Mouse (Mus musculus) T-cell, adult 2 months (primary cell): ENCODE data around the gene Cxcl10.

ENCODE experiments used
- DNase-seq: peaks from one replicate; pipeline ENCODE4 v3.0.0; 2022; ENCODE audit warnings: low spot score

Gene Cxcl10

DNA sequence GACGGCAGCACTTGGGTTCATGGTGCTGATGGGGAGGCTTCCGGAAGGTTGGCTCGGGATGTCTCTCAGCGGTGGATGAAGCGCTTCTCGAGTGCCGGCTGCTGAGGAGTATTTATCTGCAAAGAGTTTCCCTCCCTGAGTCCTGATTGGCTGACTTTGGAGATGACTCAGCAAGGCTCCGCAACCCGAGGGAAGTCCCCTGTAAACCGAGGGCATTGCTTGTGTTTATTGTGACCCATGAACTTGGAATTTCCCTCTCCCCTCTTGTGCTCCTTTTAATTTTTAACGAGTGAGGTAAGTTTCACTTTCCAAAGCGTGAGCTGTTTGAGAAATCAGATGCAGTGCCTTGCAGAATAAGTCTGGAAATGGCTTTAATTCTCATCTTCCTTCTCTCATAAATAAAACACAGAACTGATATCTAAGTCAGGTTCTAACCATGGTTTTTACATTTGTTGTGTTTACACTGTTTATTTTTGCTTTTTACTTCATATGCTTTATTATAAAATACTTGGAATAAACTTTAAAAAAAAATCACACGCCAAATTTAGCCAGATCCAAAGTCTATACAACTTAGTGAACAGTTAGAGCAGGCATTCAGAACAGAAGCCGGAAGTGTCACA, at the start of gene Cxcl10:
Cxcl10 (minus strand) TSS at position 96 of the 620 bp plus-strand sequence.
- peak; percentile 74 for DNase-seq

DNA sequence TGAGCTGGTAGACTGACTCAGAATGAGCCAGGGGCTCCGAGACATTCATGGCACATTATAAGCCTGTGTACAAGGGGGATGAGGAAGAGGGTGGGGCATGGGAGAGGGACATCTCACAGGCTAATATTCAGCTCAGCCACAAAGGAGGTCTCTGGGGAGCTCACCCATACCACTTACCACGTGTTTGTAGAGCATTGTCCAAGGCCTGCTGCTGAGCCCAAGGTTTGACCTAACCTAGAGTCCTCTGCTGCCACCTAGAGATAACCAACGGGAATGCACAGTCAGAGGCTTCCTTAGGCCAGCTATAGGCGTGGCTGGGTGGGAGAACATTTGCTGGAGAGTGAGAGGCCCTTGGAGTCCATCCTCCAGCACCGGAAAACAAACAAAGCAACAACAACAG, 49.5 kb upstream of the Cxcl10 start:
- DNase-seq: peak; percentile 48

DNA sequence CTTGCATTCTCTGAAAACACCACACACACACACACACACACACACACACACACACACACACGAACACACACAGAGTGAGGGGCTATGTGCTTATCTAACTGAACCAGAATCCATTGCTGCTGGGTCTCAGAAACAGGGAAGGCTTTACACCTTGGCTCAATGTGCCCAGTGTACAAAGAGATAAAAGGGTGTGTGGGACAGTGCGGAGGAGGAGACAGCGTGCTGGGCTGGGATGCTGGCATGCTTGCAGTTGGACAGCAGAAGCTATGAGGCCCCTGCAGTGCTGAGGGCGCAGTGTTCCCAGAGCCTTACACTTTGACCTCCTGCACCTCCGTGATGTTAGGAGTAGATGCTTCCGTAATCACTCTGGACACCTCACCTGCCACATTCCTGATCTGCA, 47.8 kb upstream of the Cxcl10 start:
- no peak for DNase-seq

DNA sequence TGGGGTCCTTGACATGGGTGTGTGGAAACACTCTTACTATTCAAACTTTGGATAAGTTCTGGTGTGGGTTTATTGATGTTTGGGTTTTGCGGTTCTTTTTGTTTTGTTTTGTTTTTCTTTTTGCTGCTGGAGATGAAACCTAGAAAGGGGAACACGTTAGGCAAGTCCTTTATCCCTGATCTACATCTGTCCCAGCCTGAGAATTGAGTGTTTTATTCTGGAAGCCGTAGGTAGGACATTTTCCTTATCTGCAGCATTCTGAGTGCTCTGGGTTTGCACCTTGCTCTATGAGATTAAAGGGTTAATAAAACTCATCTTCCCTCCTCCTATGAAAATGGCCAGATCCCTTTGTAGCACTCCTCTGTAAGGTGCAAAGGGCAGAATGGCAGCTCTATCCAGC, 47.1 kb upstream of the Cxcl10 start:
- DNase-seq: no peak

DNA sequence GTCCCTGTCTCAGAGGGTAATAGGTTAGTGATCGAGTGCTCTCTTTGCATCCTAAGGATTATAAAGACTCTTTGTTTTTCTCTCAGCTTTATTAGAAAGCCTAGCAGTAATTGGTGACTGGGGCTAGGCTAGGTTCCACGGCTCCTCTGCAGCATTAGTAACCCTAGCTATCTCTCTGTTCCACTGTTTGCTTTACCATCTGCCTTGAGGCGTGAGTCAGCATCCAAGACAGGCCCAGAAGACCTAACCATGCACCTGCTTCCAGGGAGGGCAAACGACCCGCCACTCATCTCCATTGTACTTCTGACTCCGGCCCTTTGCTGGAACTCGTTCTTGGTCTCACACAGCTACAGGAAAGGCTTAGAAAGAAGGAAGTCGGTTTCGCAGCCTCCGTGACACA, 45.2 kb upstream of the Cxcl10 start:
- DNase-seq: no peak

DNA sequence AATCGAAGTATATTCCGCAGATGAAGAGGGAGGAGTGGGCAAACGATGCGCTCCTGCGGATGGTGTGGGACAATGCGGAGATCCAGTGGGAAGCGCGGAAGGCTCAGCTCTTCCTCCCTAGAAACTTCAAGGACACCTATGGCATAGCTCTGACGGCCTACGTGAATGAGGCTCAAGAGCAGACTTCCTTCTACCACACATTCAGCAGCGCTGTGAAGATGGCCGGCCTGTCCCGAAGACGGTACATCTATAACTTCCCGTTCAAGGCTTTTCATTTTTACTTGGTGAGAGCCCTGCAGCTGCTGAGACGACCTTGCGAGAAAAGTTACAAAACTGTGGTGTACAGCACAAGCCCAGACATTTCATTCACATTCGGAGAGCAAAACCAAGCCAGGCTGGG, 43.9 kb upstream of the Cxcl10 start:
- DNase-seq: no peak

DNA sequence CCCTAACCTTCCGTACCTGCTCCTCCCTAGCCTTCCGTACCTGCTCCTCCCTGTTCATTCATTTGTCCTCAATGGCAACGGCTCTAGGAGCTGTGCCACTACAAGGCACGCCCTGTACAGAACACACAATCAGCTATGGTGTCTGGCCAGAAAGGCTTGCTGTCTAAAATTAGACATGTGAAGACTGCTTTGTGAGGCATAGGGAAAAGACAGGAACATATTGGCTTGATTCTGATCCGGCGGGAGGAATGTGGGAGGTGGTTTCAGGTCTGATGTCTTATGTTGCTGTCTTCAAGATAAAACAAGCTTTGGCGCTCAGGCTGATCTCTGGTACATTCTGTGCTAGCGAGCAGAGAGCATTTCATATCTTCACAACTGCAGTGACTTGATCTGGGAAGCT, 41.9 kb upstream of the Cxcl10 start:
- DNase-seq: no peak

DNA sequence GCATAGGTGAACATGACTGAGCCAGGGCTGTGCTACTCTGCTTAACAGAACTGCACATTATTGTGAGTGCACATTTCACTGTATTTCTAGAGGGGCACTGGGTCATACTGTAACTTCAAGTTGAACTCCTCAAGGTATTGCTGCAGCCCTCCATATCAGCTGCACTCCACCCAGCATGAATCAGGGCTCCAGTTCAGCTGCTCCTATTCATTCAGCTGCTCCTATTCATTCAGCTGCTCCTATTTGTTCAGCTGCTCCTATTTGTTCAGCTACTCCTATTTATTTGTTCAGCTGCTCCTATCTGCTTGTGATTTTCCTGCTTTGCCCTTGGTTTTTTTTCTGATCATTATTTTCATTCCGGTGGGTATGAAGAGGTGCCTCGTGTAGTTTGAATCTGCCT, 41.3 kb upstream of the Cxcl10 start:
- no peak for DNase-seq

DNA sequence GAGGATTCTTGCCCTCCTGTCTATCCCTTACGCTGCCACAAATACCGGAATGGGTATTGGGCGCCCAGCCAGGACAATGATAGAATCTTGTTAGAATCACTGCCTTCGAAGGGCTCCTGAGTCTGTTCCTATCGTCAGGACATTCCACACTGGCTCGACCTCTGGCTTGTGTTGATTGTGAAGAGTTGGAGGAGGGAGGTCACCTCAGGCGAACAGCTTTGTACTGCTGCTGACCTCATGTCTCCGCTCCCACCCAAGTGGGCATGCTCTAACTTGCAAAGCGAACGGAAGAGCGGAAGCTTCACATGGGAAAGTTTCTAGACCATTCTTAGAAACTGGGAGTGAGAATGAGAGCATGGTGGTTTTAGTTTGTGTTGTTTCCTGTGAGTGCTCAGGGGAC, 38.7 kb upstream of the Cxcl10 start:
- DNase-seq: no peak

DNA sequence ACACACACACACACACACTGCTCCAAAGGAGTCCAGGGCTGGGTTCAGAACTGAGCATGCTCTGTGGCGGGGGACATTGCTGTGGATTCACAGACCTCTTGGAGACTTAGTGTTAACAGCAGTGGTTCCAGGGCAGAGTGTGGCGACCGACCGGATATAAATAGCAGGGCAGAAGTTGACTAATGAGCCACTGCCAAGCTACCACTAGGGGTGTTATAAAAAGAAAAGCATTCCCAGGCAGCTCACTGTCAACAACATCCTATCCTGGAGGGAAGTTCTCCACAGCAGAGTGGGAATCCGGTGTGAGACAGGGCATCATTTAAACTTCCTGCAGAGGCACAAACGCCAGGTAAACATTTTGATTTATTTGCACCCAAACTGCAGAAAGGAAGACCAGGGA, 38.0 kb upstream of the Cxcl10 start:
- DNase-seq: no peak

DNA sequence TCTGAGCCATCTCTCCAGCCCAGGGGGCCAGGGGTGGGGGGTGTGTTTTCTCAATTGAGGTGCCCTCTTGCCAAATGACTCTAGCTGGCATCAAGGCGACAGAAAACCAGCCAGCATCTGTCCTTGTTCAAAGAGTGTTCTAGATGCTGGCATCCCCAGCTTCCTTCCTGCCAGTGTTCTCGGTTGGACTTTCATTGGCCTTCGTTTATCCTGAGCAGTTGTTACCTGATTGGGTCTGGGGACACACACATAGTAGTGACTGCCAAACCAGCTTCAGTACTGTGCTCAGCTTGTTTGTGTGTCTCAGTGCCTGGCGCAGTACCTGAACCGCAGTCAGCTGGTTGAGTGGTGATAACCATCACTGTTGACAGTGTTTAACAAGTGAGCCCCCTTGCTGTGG, 37.4 kb upstream of the Cxcl10 start:
- no peak for DNase-seq

DNA sequence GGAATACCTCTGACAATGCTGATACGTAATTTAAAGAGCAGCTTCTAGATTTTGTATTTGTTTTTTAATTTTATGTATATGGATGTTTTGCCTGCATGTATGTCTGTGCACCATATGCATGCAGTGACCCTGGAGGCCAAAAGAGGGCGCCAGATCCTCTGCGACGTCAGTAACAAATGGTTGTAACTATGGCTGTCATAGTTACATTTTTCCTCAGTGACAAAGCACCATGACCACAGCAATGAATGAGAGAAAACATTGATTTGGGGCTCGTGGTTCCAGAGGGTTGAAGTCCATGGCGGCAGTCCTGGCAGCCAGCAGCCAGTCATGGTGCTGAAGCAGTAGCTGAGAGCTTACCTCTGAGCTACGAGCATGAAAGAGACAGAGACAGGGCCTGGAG, 36.2 kb upstream of the Cxcl10 start:
- DNase-seq: peak; percentile 23

DNA sequence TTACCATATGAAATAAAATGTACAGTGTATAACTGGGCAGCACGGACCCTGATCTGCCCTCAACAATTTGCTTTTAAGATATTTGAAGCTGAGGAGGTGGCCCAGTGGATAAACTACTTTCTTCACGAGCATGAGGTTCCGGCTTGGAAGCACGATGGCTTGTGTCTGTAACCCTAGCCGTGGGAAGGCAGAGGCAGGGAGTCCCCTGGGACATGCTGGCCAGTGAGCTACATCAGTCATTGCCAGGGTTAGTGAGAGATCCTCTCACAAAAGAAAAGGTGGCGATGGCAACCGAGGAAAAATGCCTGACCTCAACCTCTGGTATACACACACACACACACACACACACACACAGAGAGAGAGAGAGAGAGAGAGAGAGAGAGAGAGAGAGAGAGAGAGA, 35.1 kb upstream of the Cxcl10 start:
- no peak for DNase-seq

DNA sequence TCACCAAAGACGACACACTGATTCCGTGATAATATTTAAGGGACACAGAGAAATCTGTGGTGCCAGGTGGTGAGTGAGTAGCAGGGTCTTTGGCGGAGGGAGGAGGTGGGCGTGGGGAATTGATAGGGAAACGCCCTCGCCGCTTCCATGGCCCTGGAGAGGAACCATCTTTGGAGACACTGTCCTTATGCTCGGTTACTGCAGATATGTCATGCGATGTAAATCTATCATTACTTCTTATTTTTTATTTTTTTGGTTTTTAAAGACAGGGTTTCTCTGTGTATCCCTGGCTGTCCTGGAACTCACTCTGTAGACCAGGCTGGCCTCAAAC, 33.6 kb upstream of the Cxcl10 start:
- no peak for DNase-seq

DNA sequence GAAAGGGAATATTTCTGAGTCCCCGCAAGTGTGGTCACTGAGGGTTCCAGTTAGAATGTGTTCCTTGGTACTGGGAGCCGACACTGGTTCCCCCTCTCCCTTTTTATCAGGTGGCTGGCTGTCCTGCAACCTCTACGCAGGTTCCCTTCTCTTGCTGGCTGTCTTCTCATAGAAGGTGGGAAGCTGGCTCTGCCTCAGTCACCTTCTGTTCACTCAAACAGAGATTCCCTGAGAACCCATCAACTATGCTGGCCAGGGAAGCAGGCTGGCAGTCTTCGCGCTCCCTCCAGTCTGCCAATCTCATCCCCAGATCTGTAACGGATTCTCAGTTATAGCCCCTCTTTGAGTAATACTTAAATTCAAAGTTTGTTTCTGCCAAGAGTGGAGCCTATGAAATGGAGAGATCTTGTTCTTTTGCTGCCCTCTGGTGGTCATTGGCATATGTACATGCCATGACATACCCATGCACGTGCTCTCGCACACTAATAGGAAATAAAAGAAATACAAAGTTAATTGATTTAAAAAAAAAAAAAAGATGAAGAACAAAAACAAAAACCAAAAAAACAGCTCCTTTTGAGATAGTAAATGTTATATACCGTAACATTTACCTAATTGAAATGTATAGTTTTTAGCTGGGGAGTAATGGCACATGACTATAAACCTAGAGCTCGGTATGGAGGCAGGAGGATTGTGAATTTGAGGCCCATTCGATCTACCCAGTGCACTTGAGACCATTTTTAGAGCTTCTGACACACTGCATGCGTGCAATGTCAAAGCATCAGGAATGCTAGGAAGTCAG, 33.1 kb upstream of the Cxcl10 start:
- DNase-seq: peak; percentile 67

DNA sequence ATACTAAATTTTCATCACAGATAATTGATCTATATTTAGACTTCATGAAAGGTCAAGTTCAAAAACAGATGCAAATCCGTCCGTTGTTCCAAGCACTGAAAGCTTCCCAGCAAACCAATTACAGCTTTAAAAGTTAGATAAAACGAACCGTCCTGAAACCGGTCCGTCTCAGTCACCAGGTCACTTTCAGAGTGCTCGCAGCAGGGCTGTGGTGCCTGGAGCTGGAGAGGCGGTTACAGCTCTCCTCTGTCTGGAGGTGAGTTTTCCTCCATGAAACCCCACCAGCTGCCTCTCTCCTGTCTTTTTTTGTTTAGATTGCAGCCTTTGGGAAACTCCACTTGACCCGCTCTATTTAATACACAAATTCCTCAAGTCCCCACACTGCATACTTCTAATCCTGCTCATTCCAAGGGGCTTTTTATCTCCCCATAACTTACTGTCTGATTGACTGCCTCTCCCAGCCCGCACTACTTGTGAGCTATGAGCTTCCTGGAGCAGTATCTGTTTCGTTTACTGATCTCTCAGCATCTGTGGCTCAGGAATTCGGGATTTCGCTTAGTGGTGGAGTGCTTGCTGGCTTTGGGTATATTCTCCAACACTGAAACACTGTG, 28.2 kb upstream of the Cxcl10 start:
- no peak for DNase-seq

DNA sequence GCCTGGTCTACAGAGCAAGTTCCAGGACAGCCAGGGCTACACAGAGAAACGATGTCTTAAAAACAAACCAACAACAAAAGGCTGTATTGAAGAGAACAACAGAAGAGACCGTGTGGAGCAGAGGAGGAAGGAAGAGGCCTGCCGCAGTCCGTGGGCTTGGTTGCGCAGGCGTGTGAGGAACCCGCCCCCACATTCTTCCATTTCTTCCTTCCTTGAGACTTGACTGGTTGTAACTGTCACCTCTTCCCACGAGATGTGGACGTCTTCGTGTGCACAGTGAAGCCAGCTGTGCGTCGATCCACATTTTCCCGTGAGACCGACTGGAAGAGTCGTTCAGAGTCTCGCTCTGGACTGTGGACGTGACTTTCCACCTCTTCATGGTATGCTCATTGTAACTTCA, 26.7 kb upstream of the Cxcl10 start:
- DNase-seq: peak; percentile 64

DNA sequence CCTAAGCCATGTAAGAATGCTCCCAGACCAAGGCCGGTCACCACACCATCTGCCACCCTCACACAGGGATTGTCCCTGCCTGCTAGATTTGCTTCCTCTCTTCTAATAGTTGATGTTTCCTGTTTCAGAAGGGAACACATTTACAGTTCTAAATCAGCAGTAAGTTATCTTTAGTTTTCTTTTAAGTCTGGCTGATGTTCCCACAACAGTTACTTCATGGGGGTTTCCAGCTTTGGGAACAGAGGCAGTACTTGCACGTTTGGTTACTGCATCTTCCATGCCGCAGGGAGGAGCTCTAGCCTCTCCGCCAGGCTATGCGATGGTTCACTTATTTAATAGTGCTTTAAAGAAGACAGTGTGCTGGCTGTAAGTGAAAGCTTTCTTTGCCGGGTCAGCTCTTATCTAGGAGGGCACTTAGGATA, 26.0 kb upstream of the Cxcl10 start:
- DNase-seq: peak; percentile 61

DNA sequence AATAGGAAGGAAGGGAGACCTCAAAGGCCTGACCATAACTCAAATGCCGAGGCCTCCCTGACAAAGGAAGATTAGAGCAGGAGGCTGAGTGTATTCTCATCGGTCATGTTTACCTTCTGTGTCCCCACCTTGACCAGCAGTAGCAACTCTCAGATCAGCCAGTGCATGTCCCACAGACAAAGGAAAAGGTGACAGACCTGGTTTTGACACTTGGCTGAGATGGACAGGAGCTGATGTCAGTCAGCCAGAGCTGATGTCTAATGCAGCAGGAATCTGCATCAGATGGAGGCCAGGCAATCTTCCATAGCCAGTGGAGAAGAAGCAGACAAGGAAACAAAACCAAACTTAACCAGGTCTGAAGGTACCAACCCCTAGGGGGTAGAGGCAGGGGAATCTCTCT, 23.9 kb upstream of the Cxcl10 start:
- DNase-seq: no peak

DNA sequence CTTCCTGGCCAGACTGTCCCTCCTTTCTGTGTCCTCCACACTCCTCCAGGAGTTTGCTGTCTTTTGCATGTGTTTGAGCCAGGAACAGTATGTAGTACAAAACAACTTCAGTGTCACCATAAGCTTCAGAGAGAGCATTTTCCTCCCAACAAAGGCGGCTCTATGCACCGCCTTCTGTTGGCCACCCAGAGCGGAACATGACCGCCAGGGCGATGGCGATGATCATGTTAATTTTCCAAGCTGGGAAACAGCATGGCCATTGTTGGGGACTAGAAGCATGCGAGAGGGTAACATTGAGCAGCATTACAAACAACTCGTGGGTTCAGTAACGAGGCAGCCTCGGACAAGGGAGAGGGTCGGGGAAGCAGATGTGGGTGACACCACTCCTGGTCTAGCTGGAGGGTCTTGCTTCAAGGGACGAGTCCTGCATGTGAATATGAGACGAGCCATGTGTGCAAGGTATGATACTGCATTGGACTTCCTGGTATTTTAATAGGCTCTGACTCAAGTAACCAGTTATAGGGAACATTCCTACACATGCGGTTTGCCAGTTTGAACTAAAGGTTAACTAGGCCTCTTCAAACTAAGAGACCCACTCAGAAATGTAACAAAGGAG, 22.8 kb upstream of the Cxcl10 start:
- no peak for DNase-seq

DNA sequence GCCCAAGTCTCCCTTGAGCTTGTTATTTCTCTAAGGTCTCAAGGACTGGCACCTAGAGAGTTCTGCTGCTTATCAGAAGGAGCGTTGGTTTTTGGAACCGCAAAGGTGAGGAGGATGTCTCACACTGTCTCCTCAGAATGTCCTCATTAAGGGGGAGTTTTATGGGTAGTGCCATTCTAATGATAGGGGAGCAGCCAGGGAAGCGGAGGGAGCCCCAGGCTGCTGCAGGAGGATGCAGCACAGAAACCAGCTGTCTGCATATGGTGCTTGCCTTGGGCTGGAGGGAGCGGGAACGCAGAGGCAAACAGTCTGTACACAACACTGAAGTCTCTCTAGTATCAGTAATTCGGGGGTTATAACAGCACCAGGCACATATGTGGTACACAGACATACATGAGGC, 22.2 kb upstream of the Cxcl10 start:
- DNase-seq: no peak

DNA sequence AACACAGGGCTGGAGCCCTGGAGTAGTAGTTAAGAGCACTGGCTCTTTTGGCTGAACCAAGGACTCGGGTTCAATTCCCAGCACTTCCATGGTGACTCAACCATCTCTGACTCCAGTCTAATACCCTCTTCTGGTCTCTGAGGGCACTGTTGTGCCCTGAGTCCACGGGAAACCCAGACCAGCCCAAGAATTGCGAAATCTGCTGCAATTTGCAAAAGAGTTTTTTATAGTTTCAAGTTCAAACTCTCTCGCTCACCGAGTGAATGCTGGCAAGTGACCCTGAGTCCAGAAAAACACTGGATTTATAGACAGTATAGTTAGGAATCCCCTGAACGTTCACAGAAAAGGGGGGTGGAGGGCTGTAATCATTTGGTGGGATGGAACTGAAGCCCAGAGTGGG, 21.7 kb upstream of the Cxcl10 start:
- no peak for DNase-seq
